Mouse (Mus musculus) yolk sac, embryonic 10.5 days (tissue): ENCODE measurements around the gene Stx16.

Experiments
- DNase-seq: peaks from one replicate; pipeline ENCODE4 v3.0.0-alpha.2; 2017; ENCODE audit warnings: low spot score

The Stx16 gene

GRCm38 (mm10) chr2:174076433-174076824, 321 bp downstream of the Stx16 start:
- no peak for DNase-seq

GRCm38 (mm10) chr2:174077004-174077695, 1.0 kb downstream of the Stx16 start:
- peak; percentile 43 for DNase-seq

DNA sequence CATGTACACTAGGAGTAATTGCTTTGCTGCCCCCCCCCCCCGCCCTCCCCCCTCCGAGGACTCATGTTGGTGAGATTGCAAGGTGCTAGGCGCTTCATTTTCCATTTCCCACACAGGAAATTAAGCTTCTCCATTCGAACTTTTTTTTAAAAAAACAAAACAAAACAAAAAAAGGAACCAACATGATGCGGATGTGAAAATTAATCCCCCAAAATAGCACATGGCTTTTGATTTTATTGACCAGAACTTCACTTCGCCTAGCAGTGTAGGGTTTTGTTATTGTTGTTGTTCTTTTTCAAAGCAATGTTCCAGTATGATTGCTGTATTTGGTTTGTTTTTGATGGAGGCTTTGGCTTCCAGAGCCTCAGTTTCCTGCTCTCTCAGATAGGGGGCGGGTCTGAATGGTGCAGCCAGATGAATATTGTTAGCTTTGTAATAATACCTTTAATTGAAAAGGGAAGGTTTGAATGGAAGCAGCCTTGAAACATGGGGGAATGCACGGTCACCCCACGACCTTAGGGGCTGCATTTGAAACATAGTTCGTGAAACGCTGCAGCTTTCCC, 1.7 kb downstream of the Stx16 start:
- no peak for DNase-seq

DNA sequence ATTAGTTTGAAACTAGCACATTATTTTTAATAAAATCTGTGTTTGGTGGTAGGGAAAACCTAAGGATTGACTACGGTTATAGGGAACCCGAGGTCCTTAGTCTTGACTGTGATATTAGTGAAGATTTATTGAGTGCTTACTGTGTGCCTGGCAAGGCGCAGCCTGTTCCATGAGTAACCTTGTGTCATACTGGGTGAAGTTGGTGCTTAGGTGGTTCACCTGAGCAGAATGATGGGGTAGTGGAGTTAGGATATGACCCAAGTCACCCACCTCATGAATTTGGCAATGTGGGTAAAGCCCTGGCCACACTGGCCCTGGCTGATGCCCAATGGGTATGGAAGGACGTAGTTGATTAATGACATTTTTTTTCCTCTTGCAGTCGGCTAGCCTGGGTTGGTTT, 5.7 kb downstream of the Stx16 start:
- DNase-seq: no peak

DNA sequence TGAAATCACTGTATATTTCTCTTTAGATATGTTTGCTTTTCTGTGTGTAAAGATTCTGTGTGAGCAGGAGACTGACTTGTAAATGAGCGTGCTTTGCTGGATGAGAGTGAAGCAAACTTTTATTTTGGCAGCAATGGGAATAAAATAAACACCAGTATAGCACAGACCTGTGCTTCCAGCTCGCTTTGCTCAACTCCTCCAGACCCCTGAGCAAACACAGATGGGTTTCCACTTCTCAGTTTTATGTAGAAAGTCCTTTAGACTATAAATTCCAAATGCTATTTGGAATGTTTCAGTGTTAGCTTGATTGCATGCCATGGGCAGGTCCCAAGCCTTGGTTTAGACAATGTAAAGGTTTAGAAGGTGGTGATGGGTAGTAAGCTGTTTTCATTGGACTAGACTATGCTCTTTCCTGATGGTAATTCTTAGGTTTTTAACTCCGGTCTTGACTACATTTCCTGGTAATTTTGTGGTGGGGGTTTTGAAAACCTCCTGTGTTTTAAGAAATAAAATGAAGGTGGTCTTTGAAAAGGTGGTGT, 6.3 kb downstream of the Stx16 start:
- DNase-seq: no peak

DNA sequence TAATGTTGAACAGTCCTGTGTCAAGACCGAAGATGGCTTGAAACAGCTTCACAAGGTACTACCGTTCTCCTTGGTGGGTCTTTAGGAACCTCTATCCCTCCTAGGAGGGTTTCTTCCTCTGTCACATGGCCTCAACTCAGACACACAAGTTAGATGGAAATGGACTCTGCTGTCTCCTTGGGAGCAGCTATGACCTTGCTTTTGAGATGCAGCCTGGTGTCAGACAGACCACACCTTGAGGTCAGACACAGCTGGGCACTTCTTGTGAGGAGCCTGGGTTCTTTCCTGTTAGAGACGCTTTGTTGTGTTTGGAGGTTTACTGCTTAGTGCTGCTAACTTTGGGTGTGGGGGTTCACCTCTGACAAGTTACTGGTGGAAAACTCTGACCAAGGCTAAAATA, 19.0 kb downstream of the Stx16 start:
- no peak for DNase-seq

GRCm38 (mm10) chr2:174102399-174102798, 26.3 kb downstream of the Stx16 start:
- DNase-seq: no peak

DNA sequence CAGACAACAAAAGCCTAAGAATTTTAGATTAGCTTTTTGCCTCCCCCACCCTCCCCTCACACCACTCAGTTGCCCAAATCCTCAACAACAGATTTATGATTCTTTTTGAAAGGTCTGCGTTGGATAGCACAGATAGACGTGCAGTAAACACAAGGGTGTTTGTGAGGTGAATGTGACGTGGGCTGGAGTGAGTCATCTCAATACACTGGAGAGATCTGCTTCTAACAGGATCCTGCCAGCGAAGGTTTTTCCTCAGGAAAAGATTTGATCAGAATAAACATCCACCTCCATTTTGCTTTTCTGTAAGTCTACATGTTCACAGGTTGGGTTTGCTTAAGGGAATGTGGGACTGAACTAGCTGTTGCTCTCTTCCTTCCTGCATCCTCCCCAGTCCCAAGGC, 27.4 kb downstream of the Stx16 start:
- no peak for DNase-seq

DNA sequence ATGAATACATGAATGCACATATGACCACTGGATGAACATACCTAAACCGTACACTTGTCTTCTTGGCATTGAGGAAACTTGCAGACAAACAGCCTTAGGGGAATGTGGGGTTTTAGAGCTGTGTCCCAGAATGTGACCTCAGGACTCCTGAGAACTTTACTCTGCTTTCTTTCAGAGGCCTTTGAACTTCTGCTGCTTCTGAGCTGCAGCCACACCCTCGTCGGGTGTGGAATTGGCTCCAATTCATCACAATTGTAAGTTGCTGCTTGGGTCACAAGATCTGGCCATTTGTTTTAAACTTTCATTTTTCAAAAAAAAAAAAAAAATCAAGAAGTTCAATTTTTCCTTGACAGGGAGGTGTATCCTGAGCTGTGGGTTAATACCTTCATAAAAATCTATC, 31.3 kb downstream of the Stx16 start:
- DNase-seq: no peak

DNA sequence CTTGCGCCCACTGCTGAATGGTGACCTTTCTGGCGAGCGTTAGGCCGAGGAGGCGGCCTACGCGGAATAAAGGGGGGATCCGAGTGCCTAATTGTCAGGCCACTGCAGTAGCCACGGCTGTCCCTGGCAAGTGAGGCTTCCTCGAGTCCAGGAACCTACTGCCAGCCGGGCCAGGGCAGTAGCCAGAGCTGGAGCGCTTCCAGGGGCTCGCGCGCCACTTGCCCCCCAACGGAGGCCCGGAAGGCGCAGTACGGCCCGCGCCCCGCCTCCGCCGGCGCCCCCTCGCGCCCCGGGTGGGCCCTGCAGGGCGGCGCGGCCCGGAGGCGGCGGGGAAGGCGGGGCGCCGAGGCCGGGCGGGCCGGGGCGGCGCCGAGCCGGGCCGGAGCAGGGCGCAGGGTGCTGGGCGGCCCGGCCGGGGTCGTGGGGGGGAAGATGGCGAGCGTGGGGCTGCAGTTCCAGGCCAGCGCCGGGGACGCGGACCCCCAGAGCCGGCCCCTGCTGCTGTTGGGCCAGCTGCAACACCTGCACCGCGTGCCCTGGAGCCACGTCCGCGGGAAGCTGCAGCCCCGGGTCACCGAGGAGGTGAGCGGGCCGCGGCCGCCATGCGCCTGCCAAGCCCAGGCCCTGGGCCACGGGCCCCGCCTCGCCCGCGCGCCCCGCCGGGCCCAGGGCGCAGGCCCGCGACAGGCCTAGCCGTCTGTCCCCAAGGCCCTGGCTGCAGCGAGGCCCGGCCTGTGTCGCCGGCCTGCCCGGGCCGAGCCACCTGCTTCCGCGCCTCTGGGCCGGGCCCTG, 34.1 kb downstream of the Stx16 start, which contains the start of gene Npepl1:
Npepl1 (plus strand) TSS at position 359 of the 792 bp plus-strand sequence.
- DNase-seq: peak; percentile 63

DNA sequence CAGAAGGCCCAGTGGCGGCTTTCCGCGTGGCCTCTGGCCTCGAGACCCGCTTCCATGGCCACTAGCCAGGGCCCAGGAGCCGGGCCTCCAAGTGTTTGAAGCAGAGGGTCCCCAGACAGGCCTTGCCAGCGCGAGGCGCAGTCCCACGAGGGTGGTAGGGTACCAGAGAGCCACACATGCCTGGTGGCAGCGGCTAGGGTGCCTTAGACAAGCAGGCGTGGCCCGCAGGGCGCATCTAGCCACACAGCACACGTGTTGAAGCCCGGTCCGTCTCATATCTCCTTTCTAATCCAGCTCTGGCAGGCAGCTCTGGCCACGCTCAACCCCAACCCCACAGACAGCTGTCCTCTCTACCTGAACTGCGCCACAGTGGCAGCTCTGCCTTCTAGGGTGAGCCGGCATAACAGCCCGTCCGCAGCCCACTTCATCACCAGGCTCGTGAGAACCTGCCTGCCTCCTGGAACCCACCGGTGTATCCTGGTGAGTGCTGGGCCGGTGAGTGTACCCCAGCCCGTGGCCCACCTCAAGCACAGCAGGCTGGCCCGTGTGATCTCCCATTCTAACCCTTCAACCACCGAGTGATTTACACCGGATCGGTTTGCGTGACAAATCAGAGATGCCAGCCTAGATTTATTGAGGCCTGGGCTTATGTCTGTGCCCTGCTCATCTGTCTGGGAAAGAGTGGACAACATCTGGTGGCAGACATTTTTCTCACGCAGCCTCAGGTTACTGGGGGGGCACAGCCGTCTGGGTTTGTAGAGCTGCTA, 34.9 kb downstream of the Stx16 start:
- DNase-seq: peak; percentile 52

GRCm38 (mm10) chr2:174112931-174113330, 36.8 kb downstream of the Stx16 start:
- no peak for DNase-seq

GRCm38 (mm10) chr2:174114148-174114864, 38.2 kb downstream of the Stx16 start:
- no peak for DNase-seq

- DNase-seq: no peak
Measured at GRCm38 (mm10) chr2:174116929-174117328, 40.8 kb downstream of the Stx16 start.

GRCm38 (mm10) chr2:174118141-174118540, 42.0 kb downstream of the Stx16 start:
- no peak for DNase-seq

- no peak for DNase-seq
Measured at GRCm38 (mm10) chr2:174119259-174119658, 43.2 kb downstream of the Stx16 start.

- no peak for DNase-seq
Measured at GRCm38 (mm10) chr2:174120631-174121030, 44.5 kb downstream of the Stx16 start.

DNA sequence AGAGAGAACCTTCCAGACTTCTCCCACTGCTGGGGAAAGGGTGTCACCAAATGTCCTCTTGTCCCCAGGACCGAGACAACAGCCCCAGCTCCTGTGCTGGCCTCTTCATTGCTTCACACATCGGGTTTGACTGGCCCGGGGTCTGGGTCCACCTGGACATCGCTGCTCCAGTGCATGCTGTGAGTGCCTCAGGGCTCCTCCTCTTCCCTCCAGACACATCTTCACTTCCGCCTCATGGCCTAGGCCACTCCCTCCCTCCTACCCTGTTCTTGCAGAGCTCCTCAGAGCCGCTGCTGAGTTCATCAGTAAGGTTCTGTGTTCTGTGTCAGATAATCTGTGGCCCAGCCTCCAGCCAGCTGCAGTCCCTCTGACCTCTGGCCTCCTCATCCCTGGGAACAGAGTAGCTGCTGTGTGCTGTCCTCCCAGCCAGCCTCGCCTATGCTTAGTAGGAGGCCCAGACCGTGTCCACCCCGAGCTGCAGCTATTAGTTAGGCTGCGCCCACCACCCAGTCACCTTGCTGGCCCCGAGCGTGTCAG, 45.4 kb downstream of the Stx16 start:
- DNase-seq: no peak

- DNase-seq: no peak
Measured at GRCm38 (mm10) chr2:174122331-174122730, 46.2 kb downstream of the Stx16 start.

DNA sequence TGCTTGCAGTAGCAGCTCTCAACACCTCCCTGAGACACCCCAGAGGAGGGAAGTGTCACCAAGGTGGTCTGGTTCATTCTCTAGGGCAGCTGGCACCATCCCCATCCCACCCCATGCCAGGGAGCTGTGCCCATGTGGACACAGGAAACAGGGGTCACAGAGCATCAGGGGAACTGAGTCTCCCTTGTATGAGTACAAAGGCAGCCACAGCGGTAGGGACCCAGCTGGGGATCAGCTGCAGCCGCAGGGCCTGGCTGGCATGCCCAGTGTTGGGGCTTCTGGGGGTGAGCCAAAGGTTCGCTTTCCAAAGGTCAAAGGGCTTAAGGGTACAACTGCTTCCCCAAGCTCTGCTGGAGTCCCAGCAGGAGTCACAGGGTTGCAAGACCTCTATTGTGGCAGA, 47.6 kb downstream of the Stx16 start:
- DNase-seq: no peak
